Mouse (Mus musculus): ENCODE data around the gene Ipo4. TPM values are rescaled to one million over a fixed set of nuclear protein-coding genes. Genes with fewer than 3 reads are reported as not detected.

Gene Ipo4
- polyA plus RNA-seq, 1 experiment from 2014 or later, result 104 TPM

GRCm38 (mm10) chr14:55641291-55641690 is 5.5 kb upstream of the Ipo4 start:
- ATAC-seq (ENCODE audit: insufficient read depth, low FRiP score, low TSS enrichment), result no peak

GRCm38 (mm10) chr14:55640816-55641215 is 5.1 kb upstream of the Ipo4 start:
- ATAC-seq (ENCODE audit: insufficient read depth, low FRiP score, low TSS enrichment) (no peak), DNase-seq (ENCODE audit: low spot score) (no peak)
- Histone ChIP-seq H3K9ac (ENCODE audit: low read length) (no peak overlapping the region), H3K9me3 (ENCODE audit: control insufficient read depth, low read length) (no peaks in the 10 kb centered on the region), H3K36me3 (ENCODE audit: control insufficient read depth, insufficient read depth, low read length) (peaks cover 3% of the 10 kb centered on the region; the same call in 1 of the 2 replicates), H3K4me2 (ENCODE audit: low read depth) (no peak overlapping the region), H3K4me1 (ENCODE audit: control insufficient read depth, insufficient read depth, low read length) (peaks cover 15% of the 10 kb centered on the region), H3K27me3 (ENCODE audit: control insufficient read depth, insufficient read depth, low read length) (no peaks in the 10 kb centered on the region), H3K4me3 (ENCODE audit: low read depth, low read length) (no peak overlapping the region), H3K27ac (ENCODE audit: low read depth, low read length) (no peak overlapping the region)
- WGBS, result 98% methylated on average over 14 of the region's 14 CpGs

More at GRCm38 (mm10) chr14:55641291-55641690, 5.5 kb upstream of the Ipo4 start:
- Histone ChIP-seq H3K27ac (ENCODE audit: low read depth, low read length) (no peak overlapping the region), H3K9ac (ENCODE audit: low read length) (no peak overlapping the region), H3K9me3 (ENCODE audit: control insufficient read depth, low read length) (no peaks in the 10 kb centered on the region), H3K4me1 (ENCODE audit: control insufficient read depth, insufficient read depth, low read length) (peaks cover 15% of the 10 kb centered on the region), H3K36me3 (ENCODE audit: control insufficient read depth, insufficient read depth, low read length) (peaks cover 3% of the 10 kb centered on the region; the same call in 1 of the 2 replicates), H3K4me3 (ENCODE audit: low read depth, low read length) (no peak overlapping the region), H3K27me3 (ENCODE audit: control insufficient read depth, insufficient read depth, low read length) (no peaks in the 10 kb centered on the region), H3K4me2 (ENCODE audit: low read depth) (no peak overlapping the region)
- WGBS, result 97% methylated on average over 13 of the region's 13 CpGs
- DNase-seq (ENCODE audit: low spot score), result no peak

- Histone ChIP-seq H3K4me3 (ENCODE audit: low read depth, low read length) (no peak within 1 kb of the TSS), H3K9ac (ENCODE audit: low read length) (no peak within 1 kb of the TSS), H3K27me3 (ENCODE audit: control insufficient read depth, insufficient read depth, low read length) (no peaks in the 10 kb centered on the region), H3K27ac (ENCODE audit: low read depth, low read length) (no peak within 1 kb of the TSS), H3K4me1 (ENCODE audit: control insufficient read depth, insufficient read depth, low read length) (peaks cover 10% of the 10 kb centered on the region), H3K4me2 (ENCODE audit: low read depth) (no peak within 1 kb of the TSS), H3K36me3 (ENCODE audit: control insufficient read depth, insufficient read depth, low read length) (peaks cover 10% of the 10 kb centered on the region), H3K9me3 (ENCODE audit: control insufficient read depth, low read length) (no peaks in the 10 kb centered on the region)
- 95% methylated on average over 9 of the region's 9 CpGs for WGBS
- DNase-seq (ENCODE audit: low spot score), result no peak
- ATAC-seq (ENCODE audit: insufficient read depth, low FRiP score, low TSS enrichment), result no peak
These were observed 2.0 kb upstream of the Ipo4 start, which contains the start of gene Gm49378 for GRCm38 (mm10) chr14:55637795-55638194. Gm49378 (minus strand) TSS chr14:55637895.

- peak overlapping the region; percentile 65 for H3K4me2 ChIP-seq (ENCODE audit: low read depth)
- H3K9ac ChIP-seq (ENCODE audit: low read length), result peak overlapping the region; percentile 65
- no peak overlapping the region for H3K27ac ChIP-seq (ENCODE audit: low read depth, low read length)
- 3% methylated on average over 23 of the region's 23 CpGs for WGBS
- ATAC-seq (ENCODE audit: insufficient read depth, low FRiP score, low TSS enrichment) (peak; percentile 49), DNase-seq (ENCODE audit: low spot score) (no peak)
- H3K4me1 ChIP-seq (ENCODE audit: control insufficient read depth, insufficient read depth, low read length), result peaks cover 4% of the 10 kb centered on the region
- no peaks in the 10 kb centered on the region for H3K27me3 ChIP-seq (ENCODE audit: control insufficient read depth, insufficient read depth, low read length)
- H3K9me3 ChIP-seq (ENCODE audit: control insufficient read depth, low read length), result no peaks in the 10 kb centered on the region
- peak overlapping the region; percentile 63 for H3K4me3 ChIP-seq (ENCODE audit: low read depth, low read length)
- peaks cover 17% of the 10 kb centered on the region for H3K36me3 ChIP-seq (ENCODE audit: control insufficient read depth, insufficient read depth, low read length)
These were observed 759 bp downstream of the Ipo4 start for GRCm38 (mm10) chr14:55634874-55635522.

- Histone ChIP-seq H3K9me3 (ENCODE audit: control insufficient read depth, low read length) (no peaks in the 10 kb centered on the region), H3K36me3 (ENCODE audit: control insufficient read depth, insufficient read depth, low read length) (peaks cover 33% of the 10 kb centered on the region), H3K4me1 (ENCODE audit: control insufficient read depth, insufficient read depth, low read length) (no peaks in the 10 kb centered on the region), H3K27me3 (ENCODE audit: control insufficient read depth, insufficient read depth, low read length) (no peaks in the 10 kb centered on the region), H3K4me2 (ENCODE audit: low read depth) (no peak overlapping the region), H3K4me3 (ENCODE audit: low read depth, low read length) (no peak overlapping the region), H3K27ac (ENCODE audit: low read depth, low read length) (no peak overlapping the region), H3K9ac (ENCODE audit: low read length) (no peak overlapping the region)
- ATAC-seq (ENCODE audit: insufficient read depth, low FRiP score, low TSS enrichment) (no peak), DNase-seq (ENCODE audit: low spot score) (no peak)
- WGBS, result 50% methylated on average over 5 of the region's 5 CpGs
These were observed 6.4 kb downstream of the Ipo4 start for GRCm38 (mm10) chr14:55629312-55629711.

GRCm38 (mm10) chr14:55628077-55628827 is 7.5 kb downstream of the Ipo4 start:
- Histone ChIP-seq H3K4me3 (ENCODE audit: low read depth, low read length) (no peak overlapping the region), H3K4me2 (ENCODE audit: low read depth) (no peak overlapping the region), H3K9me3 (ENCODE audit: control insufficient read depth, low read length) (no peaks in the 10 kb centered on the region), H3K27ac (ENCODE audit: low read depth, low read length) (no peak overlapping the region), H3K9ac (ENCODE audit: low read length) (no peak overlapping the region), H3K36me3 (ENCODE audit: control insufficient read depth, insufficient read depth, low read length) (peaks cover 29% of the 10 kb centered on the region), H3K4me1 (ENCODE audit: control insufficient read depth, insufficient read depth, low read length) (no peaks in the 10 kb centered on the region), H3K27me3 (ENCODE audit: control insufficient read depth, insufficient read depth, low read length) (no peaks in the 10 kb centered on the region)
- WGBS, result 83% methylated on average over 27 of the region's 27 CpGs
- ATAC-seq (ENCODE audit: insufficient read depth, low FRiP score, low TSS enrichment) (no peak), DNase-seq (ENCODE audit: low spot score) (no peak)

GRCm38 (mm10) chr14:55618486-55619195 is 17.1 kb downstream of the Ipo4 start:
- H3K36me3 ChIP-seq (ENCODE audit: control insufficient read depth, insufficient read depth, low read length), result no peaks in the 10 kb centered on the region
- WGBS, result 52% methylated on average over 22 of the region's 22 CpGs
- DNase-seq (ENCODE audit: low spot score) (no peak), ATAC-seq (ENCODE audit: insufficient read depth, low FRiP score, low TSS enrichment) (no peak)
- no peaks in the 10 kb centered on the region for H3K27me3 ChIP-seq (ENCODE audit: control insufficient read depth, insufficient read depth, low read length)
- H3K4me1 ChIP-seq (ENCODE audit: control insufficient read depth, insufficient read depth, low read length), result no peaks in the 10 kb centered on the region; the same call in 1 of the 2 replicates
- 0 out of 2 replicates have a peak overlapping the region, but pooled peaks have one; percentile 6 for H3K27ac ChIP-seq (ENCODE audit: low read depth, low read length)
- H3K4me3 ChIP-seq (ENCODE audit: low read depth, low read length), result peak overlapping the region; percentile 27
- H3K9me3 ChIP-seq (ENCODE audit: control insufficient read depth, low read length), result no peaks in the 10 kb centered on the region
- H3K9ac ChIP-seq (ENCODE audit: low read length), result peak overlapping the region; percentile 10; the same call in 1 of the 2 replicates
- H3K4me2 ChIP-seq (ENCODE audit: low read depth), result peak overlapping the region; percentile 37

GRCm38 (mm10) chr14:55617822-55618221 is 17.9 kb downstream of the Ipo4 start, which contains the start of gene Rec8:
Rec8 (plus strand) TSS chr14:55618037.
- Histone ChIP-seq H3K4me3 (ENCODE audit: low read depth, low read length) (peak within 1 kb of the TSS; percentile 27), H3K4me2 (ENCODE audit: low read depth) (peak within 1 kb of the TSS; percentile 37), H3K4me1 (ENCODE audit: control insufficient read depth, insufficient read depth, low read length) (no peaks in the 10 kb centered on the region; the same call in 1 of the 2 replicates), H3K9me3 (ENCODE audit: control insufficient read depth, low read length) (no peaks in the 10 kb centered on the region), H3K27ac (ENCODE audit: low read depth, low read length) (0 out of 2 replicates have a peak within 1 kb of the TSS, but pooled peaks have one; percentile 6), H3K9ac (ENCODE audit: low read length) (peak within 1 kb of the TSS; percentile 10; the same call in 1 of the 2 replicates), H3K36me3 (ENCODE audit: control insufficient read depth, insufficient read depth, low read length) (no peaks in the 10 kb centered on the region), H3K27me3 (ENCODE audit: control insufficient read depth, insufficient read depth, low read length) (no peaks in the 10 kb centered on the region)
- ATAC-seq (ENCODE audit: insufficient read depth, low FRiP score, low TSS enrichment) (peak; percentile 81), DNase-seq (ENCODE audit: low spot score) (peak; percentile 67)
- 29% methylated on average over 21 of the region's 21 CpGs for WGBS
